Mouse (Mus musculus) embryonic fibroblast, embryonic 13.5 days (primary cell): ENCODE results near the gene Ccnd1.

Experiments
- CTCF ChIP-seq: IDR thresholded peaks from 2 replicates; pipeline ENCODE4 v1.5.1; 2011; ENCODE audit warnings: mild to moderate bottlenecking, control low read depth, low read length, moderate library complexity, borderline replicate concordance; ENCODE audit not compliant: insufficient read depth
- POLR2A ChIP-seq: IDR thresholded peaks from 2 replicates; pipeline ENCODE4 v1.6.1; 2011; ENCODE audit warnings: low read depth, mild to moderate bottlenecking, control low read depth, low read length, moderate library complexity

GRCm38 (mm10) chr7:144896294-144897218 is 43.2 kb downstream of the Ccnd1 start, which contains the start of gene Fgf15:
- TF ChIP-seq CTCF (no peak), POLR2A (no peak)
